Mouse (Mus musculus) CH12.LX (cell line): ENCODE data around the gene Sycn. TPM values are rescaled to one million over a fixed set of nuclear protein-coding genes. Genes with fewer than 3 reads are reported as not detected.

Experiments
- DNase-seq: peaks from one replicate; pipeline ENCODE4 v3.0.0-alpha.2; 2013; ENCODE audit errors: extremely low read depth
- H3K27ac ChIP-seq: 2 replicates; pipeline ENCODE4 v1.5.1; 2012; ENCODE audit warnings: low read depth, mild to moderate bottlenecking, control low read depth, moderate library complexity; ENCODE audit not compliant: insufficient read depth
- H3K27me3 ChIP-seq: replicated peaks from 2 replicates; pipeline ENCODE3; 2012; ENCODE audit warnings: inconsistent platforms
- H3K36me3 ChIP-seq, 2 experiments: replicated peaks in 1 of 2; 2 replicates each; pipeline versions ENCODE3 to v1.6.1; 2012; ENCODE audit warnings: inconsistent platforms in 1 of 2, low read length in 1 of 2, mild to moderate bottlenecking in 1 of 2, mixed read lengths in 1 of 2, moderate library complexity in 1 of 2; ENCODE audit not compliant: control insufficient read depth in 1 of 2, insufficient read depth in 1 of 2
- H3K4me1 ChIP-seq, 2 experiments: 2 replicates each; pipeline ENCODE4 v1.6.1; 2012; ENCODE audit warnings: inconsistent platforms in 1 of 2, moderate library complexity in 1 of 2; ENCODE audit not compliant: insufficient read depth in 2 of 2, control insufficient read depth in 1 of 2
- H3K4me2 ChIP-seq: 2 replicates; pipeline ENCODE4 v1.6.1; 2012; ENCODE audit warnings: low read depth, mild to moderate bottlenecking, control low read depth; ENCODE audit not compliant: poor library complexity, insufficient read depth, severe bottlenecking
- H3K4me3 ChIP-seq, 3 experiments: fragments of 150-350 bp in 1 of 3; sonication (generic) in 1 of 3; replicated peaks in 1 of 3; 2 replicates each; pipeline versions ENCODE3 to v1.5.1; 2011 to 2012; ENCODE audit warnings: low read depth in 2 of 3, low read length in 2 of 3, mild to moderate bottlenecking in 2 of 3, moderate library complexity in 2 of 3, control low read depth in 1 of 3, improper control_type of control experiment in 1 of 3, inconsistent platforms in 1 of 3, mixed read lengths in 1 of 3; ENCODE audit not compliant: poor library complexity in 1 of 3
- H3K79me2 ChIP-seq: replicated peaks from 2 replicates; pipeline ENCODE4 v1.6.1; 2012; ENCODE audit warnings: mild to moderate bottlenecking, moderate library complexity; ENCODE audit not compliant: control insufficient read depth, poor library complexity, insufficient read depth, severe bottlenecking; ENCODE audit errors: extremely low read depth
- H3K9ac ChIP-seq: 2 replicates; pipeline ENCODE4 v1.6.1; 2012; ENCODE audit warnings: low read depth, mild to moderate bottlenecking, control low read depth, moderate library complexity; ENCODE audit not compliant: insufficient read depth
- H3K9me3 ChIP-seq: replicated peaks from 2 replicates; pipeline ENCODE3; 2012; ENCODE audit warnings: low read length, inconsistent platforms, mixed read lengths
- CHD1 ChIP-seq: IDR thresholded peaks from 2 replicates; pipeline ENCODE4 v1.6.1; 2012; ENCODE audit warnings: low read depth, low read length, improper control_type of control experiment, inconsistent platforms
- CHD2 ChIP-seq: IDR thresholded peaks from 2 replicates; pipeline ENCODE4 v1.6.1; 2011; ENCODE audit warnings: low read length, improper control_type of control experiment
- CTCF ChIP-seq, 2 experiments: IDR thresholded peaks in 1 of 2; conservative IDR thresholded peaks in 1 of 2; 2 replicates each; pipeline ENCODE4 v1.5.1; 2011 to 2012; ENCODE audit warnings: low read depth in 2 of 2, low read length in 2 of 2, improper control_type of control experiment in 1 of 2, inconsistent platforms in 1 of 2, mild to moderate bottlenecking in 1 of 2, moderate library complexity in 1 of 2
- E2F4 ChIP-seq: IDR thresholded peaks from 2 replicates; pipeline ENCODE4 v1.6.1; 2011; ENCODE audit warnings: low read depth, low read length, improper control_type of control experiment; ENCODE audit not compliant: insufficient replicate concordance
- ETS1 ChIP-seq: conservative IDR thresholded peaks from 2 replicates; pipeline ENCODE4 v1.6.1; 2012; ENCODE audit warnings: low read depth, mild to moderate bottlenecking, inconsistent platforms, low read length, improper control_type of control experiment, moderate library complexity
- GABPA ChIP-seq: IDR thresholded peaks from 2 replicates; pipeline ENCODE4 v1.6.1; 2012; ENCODE audit warnings: low read depth, low read length, improper control_type of control experiment, inconsistent platforms; ENCODE audit not compliant: insufficient replicate concordance
- IRF4 ChIP-seq: IDR thresholded peaks from 2 replicates; pipeline ENCODE4 v1.6.1; 2014; ENCODE audit warnings: low read depth, mild to moderate bottlenecking, inconsistent platforms, low read length, improper control_type of control experiment
- JUN ChIP-seq: IDR thresholded peaks from 2 replicates; pipeline ENCODE4 v1.6.1; 2011; ENCODE audit warnings: low read depth, mild to moderate bottlenecking, low read length, improper control_type of control experiment, moderate library complexity; ENCODE audit not compliant: insufficient read depth
- KAT2A ChIP-seq: IDR thresholded peaks from 2 replicates; pipeline ENCODE4 v1.6.1; 2012; ENCODE audit warnings: low read length, improper control_type of control experiment, inconsistent platforms; ENCODE audit not compliant: insufficient replicate concordance
- MAX ChIP-seq: IDR thresholded peaks from 2 replicates; pipeline ENCODE4 v1.6.1; 2011; ENCODE audit warnings: low read length, improper control_type of control experiment
- MAZ ChIP-seq: IDR thresholded peaks from 2 replicates; pipeline ENCODE4 v1.6.1; 2012; ENCODE audit warnings: low read depth, mild to moderate bottlenecking, inconsistent platforms, low read length, improper control_type of control experiment, moderate library complexity
- MXI1 ChIP-seq: IDR thresholded peaks from 2 replicates; pipeline ENCODE4 v1.6.1; 2011; ENCODE audit warnings: mild to moderate bottlenecking, low read depth, low read length, improper control_type of control experiment
- NRF1 ChIP-seq: IDR thresholded peaks from 2 replicates; pipeline ENCODE4 v1.6.1; 2014; ENCODE audit warnings: low read depth, mild to moderate bottlenecking, inconsistent platforms, low read length, improper control_type of control experiment, moderate library complexity
- PAX5 ChIP-seq: IDR thresholded peaks from 2 replicates; pipeline ENCODE4 v1.6.1; 2012; ENCODE audit warnings: low read length, inconsistent platforms, mixed read lengths
- POLR2AphosphoS2 ChIP-seq: IDR thresholded peaks from 2 replicates; pipeline ENCODE4 v1.6.1; 2011; ENCODE audit warnings: low read depth, low read length, improper control_type of control experiment
- RAD21 ChIP-seq: IDR thresholded peaks from 2 replicates; pipeline ENCODE4 v1.6.1; 2011; ENCODE audit warnings: low read depth, mild to moderate bottlenecking, low read length, improper control_type of control experiment, moderate library complexity
- RCOR1 ChIP-seq: conservative IDR thresholded peaks from 2 replicates; pipeline ENCODE4 v1.6.1; 2012; ENCODE audit warnings: low read depth, mild to moderate bottlenecking, inconsistent platforms, low read length, improper control_type of control experiment
- SIN3A ChIP-seq: IDR thresholded peaks from 2 replicates; pipeline ENCODE4 v1.6.1; 2012; ENCODE audit warnings: low read length, improper control_type of control experiment, inconsistent platforms
- SMC3 ChIP-seq: IDR thresholded peaks from 2 replicates; pipeline ENCODE4 v1.6.1; 2011; ENCODE audit warnings: low read depth, low read length, improper control_type of control experiment
- UBTF ChIP-seq: IDR thresholded peaks from 2 replicates; pipeline ENCODE4 v1.6.1; 2012; ENCODE audit warnings: low read depth, mild to moderate bottlenecking, inconsistent platforms, low read length, improper control_type of control experiment, moderate library complexity
- USF1 ChIP-seq: IDR thresholded peaks from 2 replicates; pipeline ENCODE4 v1.6.1; 2014; ENCODE audit warnings: low read depth, mild to moderate bottlenecking, inconsistent platforms, low read length, improper control_type of control experiment
- USF2 ChIP-seq: conservative IDR thresholded peaks from 2 replicates; pipeline ENCODE4 v1.6.1; 2011; ENCODE audit warnings: low read depth, low read length, improper control_type of control experiment
- ZC3H11A ChIP-seq: IDR thresholded peaks from 2 replicates; pipeline ENCODE4 v1.6.1; 2012; ENCODE audit warnings: low read depth, mild to moderate bottlenecking, inconsistent platforms, low read length, improper control_type of control experiment
- ZKSCAN1 ChIP-seq: IDR thresholded peaks from 2 replicates; pipeline ENCODE4 v1.6.1; 2012; ENCODE audit warnings: low read depth, inconsistent platforms, low read length, improper control_type of control experiment, borderline replicate concordance
- ZMIZ1 ChIP-seq: IDR thresholded peaks from 2 replicates; pipeline ENCODE4 v1.6.1; 2012; ENCODE audit warnings: low read depth, mild to moderate bottlenecking, inconsistent platforms, low read length, improper control_type of control experiment
- dilution Hi-C: fragments of 300-500 bp; cut with MboI; formaldehyde crosslinking; loops from 2 replicates; pipeline ENCODE4 v1.14.3; 2020; ENCODE audit warnings: low sequenced_read_pairs; ENCODE audit not compliant: extremely low pct_unique_long_range_greater_than_20kb, extremely low pct_ligation_motif_present
- in situ Hi-C: fragments of 300-500 bp; cut with MboI; formaldehyde crosslinking; loops from 3 replicates; pipeline ENCODE4 v1.14.3; 2019; ENCODE audit warnings: low sequenced_read_pairs, low pct_ligation_motif_present, low pct_unique_long_range_greater_than_20kb, mixed read lengths
- polyA plus RNA-seq: library from polyadenylated mRNA; unstranded; fragments of >175 nt; gene quantifications from 2 replicates; pipeline ENCODE4 v1.2.1, GENCODE M21; 2012; ENCODE audit warnings: low read depth; ENCODE audit not compliant: insufficient read length
- total RNA-seq, 2 experiments: library from RNA; depleted of rRNA; stranded (reverse); fragments of 300-350 nt in 1 of 2; fragments of >200 nt in 1 of 2; gene quantifications; 2 replicates each; pipeline ENCODE4 v1.2.3; 2012 to 2014

The Sycn gene
- total and polyA plus RNA-seq, 3 experiments, result not detected

DNA sequence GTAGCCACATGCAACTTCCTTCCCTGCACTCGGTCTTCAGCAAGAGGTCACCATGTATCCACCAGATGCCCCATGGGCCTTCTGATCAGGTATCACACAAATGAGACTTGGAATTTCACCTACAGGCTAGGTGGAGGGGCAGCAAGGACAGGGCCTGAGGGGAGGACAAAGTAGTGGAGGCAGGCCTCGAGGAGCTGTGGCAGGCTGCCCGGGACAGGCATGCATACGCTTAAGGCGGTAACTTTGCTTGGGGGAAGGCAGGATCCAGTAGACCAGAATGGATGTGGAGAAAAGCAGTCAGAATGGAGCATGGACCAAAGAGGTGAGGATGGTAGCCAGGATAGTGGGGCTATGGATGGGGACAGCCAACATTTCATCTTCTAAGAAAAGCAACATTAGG lies 39.1 kb downstream of the Sycn start:
- dilution Hi-C loops, result no loop called here
- Histone ChIP-seq H3K4me3 (no peak overlapping the region), H3K79me2 (no peaks in the 10 kb centered on the region), H3K36me3 (peaks cover 3 to 66% of the 10 kb centered on the region in 2 experiments), H3K9me3 (peaks cover 2% of the 10 kb centered on the region), H3K27ac (no peak overlapping the region), H3K27me3 (no peaks in the 10 kb centered on the region), H3K4me1 (peaks cover 2 to 67% of the 10 kb centered on the region in 2 experiments), H3K9ac (no peak overlapping the region), H3K4me2 (no peak overlapping the region)
- no peak for TF ChIP-seq IRF4
- TF ChIP-seq SMC3, result no peak
- TF ChIP-seq UBTF, result no peak
- no peak for TF ChIP-seq ZC3H11A
- TF ChIP-seq RAD21, result no peak
- TF ChIP-seq NRF1, result no peak
- TF ChIP-seq ZMIZ1, result no peak
- no peak for TF ChIP-seq CHD1
- TF ChIP-seq MAZ, result no peak
- TF ChIP-seq SIN3A, result no peak
- TF ChIP-seq MAX, result no peak
- TF ChIP-seq GABPA, result no peak
- no peak for TF ChIP-seq E2F4
- TF ChIP-seq JUN, result no peak
- TF ChIP-seq ZKSCAN1, result no peak
- TF ChIP-seq KAT2A, result no peak
- TF ChIP-seq POLR2AphosphoS2, result no peak
- TF ChIP-seq ETS1, result no peak
- no peak for DNase-seq
- in situ Hi-C loops, result no loop called here

DNA sequence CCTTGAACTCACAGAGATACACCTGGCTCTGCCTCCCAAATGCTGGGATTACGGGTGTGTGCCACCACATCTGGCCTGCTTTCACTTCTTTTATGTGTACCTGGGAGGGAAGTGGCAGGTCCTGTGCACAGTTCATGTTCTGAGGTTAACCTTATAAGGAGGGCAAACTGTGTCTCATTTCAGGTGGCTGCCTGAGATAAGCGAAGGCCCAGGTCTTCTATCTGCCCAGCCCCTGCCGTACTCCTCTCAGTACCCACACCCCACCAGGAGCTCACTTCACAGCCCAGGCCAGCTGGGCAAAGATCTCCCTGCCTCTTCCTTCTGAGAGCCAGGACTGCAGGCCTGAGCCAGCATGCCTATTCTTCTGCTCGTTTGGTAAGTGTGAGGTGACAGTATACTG lies 41.0 kb downstream of the Sycn start:
- Histone ChIP-seq H3K79me2 (no peaks in the 10 kb centered on the region), H3K9ac (no peak overlapping the region)
- TF ChIP-seq CHD2 (no peak), USF2 (no peak), ETS1 (no peak), RCOR1 (no peak), SMC3 (no peak), USF1 (no peak), PAX5 (no peak), NRF1 (no peak), CHD1 (no peak), CTCF (conservative IDR thresholded peaks at IDR 0.05 in 1 of 2, IDR thresholded peaks at IDR 0.05 in 1 of 2; ENCODE audit: low read depth in 2 of 2, low read length in 2 of 2) (no peak), MXI1 (no peak), MAZ (no peak), JUN (no peak), MAX (no peak)
- TF ChIP-seq, all 38 proteins: peak for 0
- Histone ChIP-seq H3K4me1 (peaks cover 2 to 67% of the 10 kb centered on the region in 2 experiments), H3K9me3 (peaks cover 2% of the 10 kb centered on the region), H3K4me3 (no peak overlapping the region), H3K36me3 (peaks cover 3 to 59% of the 10 kb centered on the region in 2 experiments), H3K27ac (no peak overlapping the region), H3K4me2 (no peak overlapping the region), H3K27me3 (no peaks in the 10 kb centered on the region)
- DNase-seq, result no peak
- in situ Hi-C loops (no loop called here), dilution Hi-C loops (no loop called here)
